Mouse (Mus musculus) cerebellum, adult 2 months (tissue): ENCODE results near the gene Cbarp. TPM values are rescaled to one million over a fixed set of nuclear protein-coding genes. Genes with fewer than 3 reads are reported as not detected.
A peak's percentile ranks its signal among the peaks of the same experiment; 100 is the strongest.

Experiments used
- DNase-seq, 2 experiments: peaks; one replicate each; pipeline ENCODE4 v3.0.0; 2021
- H3K27ac ChIP-seq: fragments of 200-500 bp; 2 replicates; pipeline ENCODE4 v1.5.1; 2012; ENCODE audit warnings: low read length, control low read depth, inconsistent platforms; ENCODE audit not compliant: insufficient read depth
- H3K27me3 ChIP-seq: fragments of 200-500 bp; 2 replicates; pipeline ENCODE4 v1.6.1; 2012; ENCODE audit warnings: inconsistent platforms, mild to moderate bottlenecking, low read length, moderate library complexity; ENCODE audit not compliant: control insufficient read depth, insufficient read depth
- H3K4me1 ChIP-seq: fragments of 200-500 bp; 2 replicates; pipeline ENCODE4 v1.6.1; 2011; ENCODE audit warnings: low read length; ENCODE audit not compliant: control insufficient read depth, insufficient read depth
- H3K4me3 ChIP-seq: fragments of 200-500 bp; replicated peaks from 2 replicates; pipeline ENCODE3; 2011; ENCODE audit warnings: mild to moderate bottlenecking, low read depth, low read length, control low read depth; ENCODE audit not compliant: insufficient read depth
- CTCF ChIP-seq: fragments of 200-500 bp; IDR thresholded peaks from 2 replicates; pipeline ENCODE4 v1.5.1; 2011; ENCODE audit warnings: low read depth, mild to moderate bottlenecking, control low read depth, low read length, moderate library complexity, borderline replicate concordance; ENCODE audit not compliant: insufficient read depth
- POLR2A ChIP-seq: fragments of 200-500 bp; IDR thresholded peaks from 2 replicates; pipeline ENCODE4 v1.6.1; 2011; ENCODE audit warnings: low read length, control low read depth, borderline replicate concordance; ENCODE audit not compliant: insufficient read depth
- whole genome bisulfite sequencing: fragments of 180-500 bp; shearing (Covaris S2); methylation state at CpG from one replicate; pipeline ENCODE4 v1.1.7; 2018; 5-methylcytosine and 5-hydroxymethylcytosine counted together
- polyA plus RNA-seq: library from polyadenylated mRNA; depleted of rRNA; stranded (reverse); fragments of >200 nt; gene quantifications from 2 replicates; pipeline ENCODE4 v1.2.3, GENCODE M21; 2012

The Cbarp gene
- polyA plus RNA-seq, 1 experiment = 151 TPM

DNA sequence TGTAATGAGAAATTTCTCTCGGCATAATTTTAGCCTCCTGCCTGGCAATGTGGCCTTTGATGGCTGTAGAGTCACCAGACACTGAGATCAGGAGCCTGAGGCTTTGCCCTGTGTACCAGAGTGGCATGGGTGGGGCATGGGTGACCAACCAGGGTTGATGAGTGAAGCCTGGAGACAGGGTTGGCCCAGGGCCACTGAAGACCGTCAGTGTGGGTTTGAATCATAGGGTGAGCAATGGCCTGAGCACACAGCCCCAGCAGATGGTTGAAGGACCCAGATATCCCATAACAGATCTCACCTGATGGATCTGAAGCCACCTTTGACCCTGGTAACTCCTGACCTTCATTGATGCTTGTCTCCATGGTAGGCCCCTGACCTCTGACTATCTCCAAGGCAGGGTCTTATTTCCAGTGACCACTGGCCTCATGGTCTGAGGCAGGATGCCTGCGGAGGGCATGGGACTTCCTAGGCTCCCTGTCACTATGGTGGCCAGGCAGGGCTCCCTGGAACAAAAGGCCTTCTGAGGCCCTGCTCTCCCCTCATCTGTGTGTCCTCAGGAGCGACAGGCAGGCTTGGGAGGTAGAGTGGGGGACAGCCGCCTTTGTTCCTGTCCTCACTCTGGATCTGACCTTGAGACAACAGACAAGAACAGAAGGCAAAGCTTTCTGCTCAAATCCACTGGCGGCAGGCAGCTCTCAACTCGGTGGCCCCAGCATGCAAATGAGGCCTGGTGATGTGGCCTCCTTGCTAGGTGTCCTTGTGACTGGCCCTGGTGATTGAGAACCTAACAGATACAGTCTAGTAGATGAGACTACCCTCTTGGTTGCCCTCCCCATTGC is 37.0 kb upstream of the Cbarp start:
- TF ChIP-seq CTCF = no peak
- no peak for TF ChIP-seq POLR2A
- H3K27ac ChIP-seq = no peak overlapping the region

DNA sequence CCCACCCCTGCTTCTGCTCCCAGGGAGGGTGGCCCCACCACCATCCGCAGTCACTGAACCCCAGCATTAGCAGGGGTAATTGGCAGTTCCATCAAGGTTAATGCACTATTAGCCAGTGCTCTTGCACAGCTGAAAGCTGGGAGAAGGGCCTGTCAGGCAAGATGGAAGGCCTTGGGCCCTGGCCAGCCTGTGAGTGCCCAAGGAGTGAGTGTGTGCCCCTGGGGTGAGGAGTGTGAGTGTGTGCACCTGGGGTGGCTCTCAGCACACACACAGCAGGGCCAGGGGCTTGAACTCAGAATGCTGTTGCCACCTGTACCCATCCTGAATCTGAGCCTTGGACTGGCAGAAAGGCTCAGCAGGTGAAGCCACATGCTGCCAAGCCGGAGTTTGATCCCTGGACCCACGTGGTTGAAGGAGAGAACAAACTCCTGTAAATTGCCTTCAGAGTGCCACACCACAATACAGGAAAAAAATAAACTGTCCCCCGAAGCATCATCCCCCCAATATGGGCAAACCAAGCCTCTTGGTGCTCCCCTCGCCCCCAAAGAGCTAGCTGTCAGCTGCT is 35.7 kb upstream of the Cbarp start:
- H3K4me3 ChIP-seq = no peak overlapping the region
- H3K27ac ChIP-seq = no peak overlapping the region
- no peaks in the 10 kb centered on the region for H3K27me3 ChIP-seq
- DNase-seq = peak in 1 of 2 experiments; percentile 22
- TF ChIP-seq POLR2A = no peak
- no peak for TF ChIP-seq CTCF
- H3K4me1 ChIP-seq = peaks cover 16% of the 10 kb centered on the region
- 67% methylated on average over 5 of the region's 5 CpGs for WGBS

More for the DNA sequence above, 37.0 kb upstream of the Cbarp start:
- Histone ChIP-seq H3K4me1 (peaks cover 12% of the 10 kb centered on the region), H3K4me3 (no peak overlapping the region), H3K27me3 (no peaks in the 10 kb centered on the region)
- no peak for DNase-seq
- 63% methylated on average over 7 of the region's 7 CpGs for WGBS

DNA sequence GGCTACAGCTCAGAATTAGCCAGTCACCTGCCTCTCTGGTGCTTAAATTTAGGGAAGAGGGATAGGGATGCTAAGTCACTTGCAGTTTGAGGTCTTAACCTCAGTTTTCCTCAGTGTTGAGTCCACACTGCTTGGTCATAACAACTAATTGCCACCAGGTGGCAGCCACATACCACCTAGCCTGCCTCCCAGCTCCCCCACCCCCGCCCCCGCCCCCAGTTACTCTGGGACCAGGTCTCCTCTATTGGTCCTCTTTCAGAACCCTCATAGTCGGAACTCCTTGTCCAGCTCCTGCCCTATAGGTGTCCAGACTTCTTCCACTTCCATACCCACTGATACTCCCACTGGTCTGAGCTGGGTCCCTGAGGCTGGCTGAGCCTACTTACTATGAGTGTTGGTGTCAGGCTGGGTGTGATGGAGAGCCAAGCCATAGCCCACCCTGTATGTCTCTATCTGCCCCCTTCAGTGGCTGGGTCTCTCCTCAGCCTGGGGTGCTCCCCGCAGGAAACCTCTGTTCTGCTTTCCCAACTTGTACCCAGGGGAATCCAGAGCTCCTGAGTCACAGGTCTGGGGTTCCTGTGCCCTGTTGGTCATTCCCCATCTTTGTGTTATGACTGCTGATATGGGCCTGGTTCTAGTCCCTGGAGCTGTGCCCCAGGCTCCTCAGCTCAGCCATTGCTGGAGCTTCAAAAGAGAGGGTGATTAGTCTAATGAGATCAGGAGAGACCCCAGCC is 35.1 kb upstream of the Cbarp start:
- Histone ChIP-seq H3K27ac (no peak overlapping the region), H3K4me1 (peaks cover 11% of the 10 kb centered on the region), H3K27me3 (no peaks in the 10 kb centered on the region), H3K4me3 (no peak overlapping the region)
- DNase-seq = peak; percentile 49 to 54
- TF ChIP-seq CTCF (peak; percentile 61; the same call in 1 of the 2 replicates), POLR2A (no peak)
- WGBS = 29% methylated on average over 4 of the region's 4 CpGs

DNA sequence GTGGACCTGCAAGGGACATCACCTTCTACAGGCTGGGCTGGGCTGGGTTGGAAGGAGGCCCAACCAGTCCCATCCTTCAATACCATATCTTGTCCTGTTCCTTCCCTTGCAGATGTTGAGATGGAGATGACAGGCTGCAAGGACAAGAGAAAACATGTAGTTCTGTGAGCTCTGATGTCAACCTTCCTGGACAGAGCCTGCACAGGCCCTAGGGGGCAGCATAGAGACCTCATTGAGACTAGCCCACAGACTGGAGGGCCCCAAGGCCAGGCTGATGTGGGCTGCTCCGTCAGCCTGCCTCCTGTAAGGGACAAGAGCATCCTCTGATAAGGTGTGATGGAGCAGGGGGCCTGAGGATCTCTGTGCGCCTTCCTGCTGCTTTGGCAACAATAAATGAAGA is 34.1 kb upstream of the Cbarp start:
- no peak overlapping the region for H3K27ac ChIP-seq
- no peaks in the 10 kb centered on the region for H3K27me3 ChIP-seq
- DNase-seq = peak; percentile 41 to 42
- H3K4me1 ChIP-seq = peaks cover 5% of the 10 kb centered on the region
- WGBS = 40% methylated on average over 2 of the region's 2 CpGs
- no peak overlapping the region for H3K4me3 ChIP-seq
- no peak for TF ChIP-seq POLR2A
- peak; percentile 45; the same call in 1 of the 2 replicates for TF ChIP-seq CTCF

DNA sequence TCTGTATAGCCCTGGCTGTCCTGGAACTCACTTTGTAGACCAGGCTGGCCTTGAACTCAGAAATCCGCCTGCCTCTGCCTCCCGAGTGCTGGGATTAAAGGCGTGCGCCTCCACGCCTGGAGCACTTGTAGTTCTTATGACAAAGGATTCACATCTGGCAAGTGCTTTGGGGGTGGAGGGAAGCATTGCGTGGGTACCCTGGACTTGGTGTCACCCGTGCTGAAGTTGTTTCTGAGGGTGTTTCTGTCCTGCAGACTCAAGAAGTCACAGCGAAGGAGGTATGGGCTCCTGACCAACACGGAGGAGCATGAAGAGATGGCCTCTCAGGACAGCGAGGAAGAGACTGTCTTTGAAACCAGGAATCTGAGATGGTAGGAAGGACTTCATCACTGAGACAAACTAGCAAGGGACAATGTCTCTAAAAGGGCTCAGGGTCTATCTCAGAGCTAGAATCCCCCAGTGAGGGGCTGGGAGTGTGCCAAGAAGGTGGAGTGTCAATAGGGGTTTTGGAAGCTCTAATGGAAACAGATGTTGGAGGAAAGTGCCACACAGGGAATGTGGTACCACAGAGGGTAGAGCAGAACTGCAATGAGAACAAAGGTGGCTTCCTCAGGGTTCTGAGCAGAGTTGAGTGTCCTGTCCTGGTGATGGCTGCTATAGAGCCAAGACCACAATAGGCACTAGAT is 33.5 kb upstream of the Cbarp start:
- H3K4me3 ChIP-seq = no peak overlapping the region
- H3K27ac ChIP-seq = no peak overlapping the region
- no peak for TF ChIP-seq CTCF
- TF ChIP-seq POLR2A = no peak
- peaks cover 5% of the 10 kb centered on the region for H3K4me1 ChIP-seq
- 81% methylated on average over 10 of the region's 10 CpGs for WGBS
- H3K27me3 ChIP-seq = no peaks in the 10 kb centered on the region
- peak in 1 of 2 experiments; percentile 40 for DNase-seq

DNA sequence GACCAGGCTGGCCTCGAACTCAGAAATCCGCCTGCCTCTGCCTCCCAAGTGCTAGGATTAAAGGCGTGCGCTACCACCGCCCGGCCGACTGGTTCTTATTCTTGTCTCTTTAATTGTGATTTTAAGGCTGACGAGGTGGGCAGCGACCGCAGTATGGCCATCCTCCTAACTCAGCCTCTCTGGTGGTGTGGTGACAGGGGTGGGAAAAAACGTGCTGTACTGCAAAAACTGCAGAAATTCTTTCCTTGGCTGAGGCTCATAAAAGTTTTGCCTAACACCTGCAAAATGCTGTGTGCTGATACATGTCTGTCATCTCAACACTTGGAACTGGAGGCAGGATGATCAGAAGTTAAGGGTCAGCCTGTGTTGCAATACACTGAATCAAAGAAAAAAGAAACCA is 32.7 kb upstream of the Cbarp start:
- 12% methylated on average over 11 of the region's 11 CpGs for WGBS
- no peaks in the 10 kb centered on the region for H3K27me3 ChIP-seq
- H3K4me1 ChIP-seq = peaks cover 7% of the 10 kb centered on the region
- TF ChIP-seq CTCF = no peak
- no peak for TF ChIP-seq POLR2A
- peak overlapping the region; percentile 45 for H3K27ac ChIP-seq
- DNase-seq = no peak
- peak overlapping the region; percentile 37 for H3K4me3 ChIP-seq
